Mouse (Mus musculus) layer of hippocampus, postnatal 36 days (tissue): ENCODE data around the gene Mrvi1. TPM values are rescaled to one million over a fixed set of nuclear protein-coding genes. Genes with fewer than 3 reads are reported as not detected.
A peak's percentile ranks its signal among the peaks of the same experiment; 100 is the strongest.

Experiments used
- DNase-seq, 2 experiments: peaks; one replicate each; pipeline ENCODE4 v3.0.0; 2022
- total RNA-seq, 2 experiments: library from RNA; stranded (reverse); gene quantifications; 2 replicates each; pipeline ENCODE4 v1.2.3; 2021

Mrvi1 gene
- total RNA-seq, 2 experiments from 2014 or later: 1.3 to 2.7 TPM

DNA sequence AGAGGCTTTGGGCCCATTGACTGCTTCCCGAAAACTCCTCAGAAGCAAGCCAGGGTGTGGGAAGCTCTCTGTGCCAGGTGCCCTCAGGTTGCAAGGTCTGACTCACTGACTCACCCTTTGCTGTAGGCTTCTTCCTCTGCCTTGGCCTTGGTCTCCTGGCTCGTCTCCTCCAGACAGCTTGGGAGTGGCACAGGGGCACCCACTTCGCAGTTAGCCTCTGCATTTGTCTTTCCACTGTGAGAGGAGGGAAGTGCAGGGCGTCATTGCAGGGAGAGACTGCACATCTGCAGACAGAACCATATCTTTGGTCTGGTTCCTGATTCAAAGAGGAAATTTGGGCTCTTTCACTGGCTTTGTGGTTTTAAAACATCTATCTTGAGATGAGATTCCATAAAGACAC lies 104.2 kb downstream of the Mrvi1 start:
- DNase-seq: no peak

DNA sequence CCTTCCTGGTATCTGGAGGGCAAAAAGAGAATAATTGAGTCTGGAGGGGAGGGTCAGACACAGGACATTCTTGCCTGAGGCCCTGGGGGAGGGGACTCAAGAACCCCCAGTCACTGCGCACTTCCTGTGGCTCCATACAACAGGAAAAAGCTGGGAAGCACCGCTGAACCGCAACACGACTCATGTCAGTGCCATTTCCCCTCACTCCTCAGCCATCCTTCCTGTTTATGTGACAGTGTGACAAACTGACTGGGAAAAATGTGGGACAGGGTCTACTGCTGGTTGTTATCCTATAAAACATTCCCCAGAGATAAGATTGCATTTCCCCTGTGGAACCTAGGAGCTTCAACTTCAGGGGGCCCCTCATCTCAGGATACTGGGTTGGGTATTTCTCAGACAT lies 105.3 kb downstream of the Mrvi1 start:
- no peak for DNase-seq

DNA sequence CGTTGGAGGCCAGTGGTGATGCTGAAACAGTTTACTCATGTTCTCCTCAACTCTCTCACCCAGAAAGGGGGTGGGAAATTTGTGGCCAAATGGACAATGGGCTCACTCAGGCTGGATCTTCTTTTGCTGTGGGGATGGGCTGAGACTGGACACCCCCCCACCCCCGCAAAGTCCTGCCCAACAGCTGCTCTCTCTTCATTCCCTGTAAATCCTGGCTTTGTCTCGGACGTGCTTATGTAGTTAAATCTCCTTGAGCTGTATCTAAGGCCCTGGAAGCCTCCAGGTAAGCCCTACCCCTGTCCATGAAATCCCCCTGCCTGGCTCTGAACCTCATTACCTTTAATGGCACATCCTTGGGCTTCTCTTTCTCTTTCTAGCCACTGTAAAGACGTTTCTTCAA lies 113.5 kb downstream of the Mrvi1 start:
- DNase-seq: no peak

DNA sequence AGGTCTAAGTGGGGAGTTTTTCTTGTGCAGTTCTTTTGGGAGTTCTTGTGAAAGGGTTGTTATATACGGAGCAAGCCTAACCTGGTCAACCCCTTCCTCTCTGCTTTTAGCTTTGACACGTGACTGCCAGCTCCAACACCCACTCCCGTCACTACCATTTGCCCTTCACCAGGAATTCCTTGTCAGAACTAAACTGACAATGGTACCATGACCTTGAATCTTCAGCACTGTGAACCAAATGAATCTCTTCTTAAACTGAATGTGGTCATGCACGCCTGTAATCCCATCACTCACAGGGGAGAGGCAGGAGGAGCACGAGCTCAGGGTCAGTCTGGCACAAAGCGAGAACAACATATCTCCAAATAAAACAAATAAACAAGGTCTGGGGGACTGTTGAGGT lies 115.1 kb downstream of the Mrvi1 start:
- DNase-seq: no peak

DNA sequence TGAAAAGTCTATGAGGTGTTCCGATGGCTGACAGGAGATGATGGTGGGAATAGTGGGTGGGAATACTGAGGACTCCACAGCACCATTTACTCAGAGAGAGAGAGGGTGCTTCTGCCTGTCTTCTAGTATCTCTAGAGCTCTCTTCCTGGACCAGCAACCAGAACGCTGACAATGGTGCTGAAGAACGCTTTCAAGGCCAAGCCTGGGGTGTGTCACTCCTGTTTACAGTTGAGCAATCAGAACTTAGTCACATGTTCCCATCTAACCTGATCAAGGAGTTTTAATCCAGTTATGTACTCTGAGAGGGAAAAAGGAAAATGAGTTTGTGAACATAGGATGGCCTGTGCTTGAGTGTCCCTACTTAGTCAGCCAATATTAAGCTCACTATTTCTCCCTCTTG lies 116.2 kb downstream of the Mrvi1 start:
- DNase-seq: no peak

DNA sequence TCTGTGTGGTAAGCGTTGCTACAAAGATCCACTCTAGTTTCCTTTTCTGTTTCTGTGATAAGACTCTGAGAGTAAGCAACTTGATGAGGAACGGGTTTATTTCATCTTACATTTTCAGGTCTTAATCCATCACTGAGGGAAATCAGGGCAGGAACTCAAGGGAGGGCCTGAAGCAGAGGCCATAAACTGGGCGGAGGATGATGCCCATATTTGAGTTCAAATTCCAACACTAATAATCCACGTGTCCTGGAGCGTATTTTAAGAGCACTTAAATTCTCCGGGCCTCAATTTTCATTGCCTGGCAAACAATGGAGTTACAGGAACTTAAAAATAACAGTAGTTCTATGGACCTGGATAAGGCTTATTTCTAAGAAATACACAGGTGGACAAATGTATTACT lies 116.7 kb downstream of the Mrvi1 start:
- DNase-seq: no peak

DNA sequence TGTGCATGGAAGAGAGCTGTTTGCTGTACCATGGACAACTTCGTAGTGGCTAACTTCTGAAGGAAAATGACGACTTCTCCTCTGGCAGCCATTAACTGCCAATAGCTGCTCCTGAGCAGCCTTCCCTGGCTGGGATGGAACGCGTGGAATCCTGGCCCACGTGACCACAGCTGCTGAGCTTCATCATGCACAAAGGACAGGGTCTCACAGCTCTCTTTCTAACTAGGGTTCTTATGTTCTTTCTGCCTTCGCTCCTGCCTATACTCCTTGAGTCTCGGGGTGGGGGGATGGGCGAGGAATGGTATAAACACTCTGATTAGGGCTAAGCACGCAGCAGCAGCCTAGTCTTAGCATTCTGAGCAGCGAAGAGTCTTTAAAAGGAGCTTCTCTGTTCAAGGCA lies 117.2 kb downstream of the Mrvi1 start:
- DNase-seq: no peak

DNA sequence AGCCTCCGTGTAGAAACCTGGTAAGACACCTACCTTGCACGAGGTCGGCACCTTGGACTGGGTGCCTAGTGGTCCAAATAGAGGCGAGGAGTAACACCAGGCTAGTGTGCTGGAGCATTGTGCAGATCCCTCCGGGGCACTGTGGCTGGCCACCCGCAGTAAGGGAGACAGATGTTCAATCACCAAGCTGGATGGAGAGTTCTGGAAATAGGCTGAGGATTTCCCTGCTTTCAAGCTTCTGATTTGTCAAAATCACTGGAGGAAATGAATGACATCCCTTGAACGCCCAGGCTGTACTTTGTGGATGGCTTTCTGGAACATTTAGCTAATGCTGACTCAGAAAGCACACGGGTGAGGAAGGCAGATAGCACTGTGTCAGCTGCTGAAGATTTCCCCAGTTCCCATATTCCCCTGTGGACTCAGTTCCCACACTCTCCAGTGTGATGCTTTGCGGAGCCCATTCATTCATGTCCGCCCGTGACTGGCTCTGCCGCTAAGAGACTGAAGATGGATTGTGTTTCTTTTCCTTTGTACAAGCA lies 119.4 kb downstream of the Mrvi1 start, which contains the start of gene Lyve1:
TSS of gene Lyve1 (minus strand) at position 489 of the 539 bp plus-strand sequence.
- no peak for DNase-seq

DNA sequence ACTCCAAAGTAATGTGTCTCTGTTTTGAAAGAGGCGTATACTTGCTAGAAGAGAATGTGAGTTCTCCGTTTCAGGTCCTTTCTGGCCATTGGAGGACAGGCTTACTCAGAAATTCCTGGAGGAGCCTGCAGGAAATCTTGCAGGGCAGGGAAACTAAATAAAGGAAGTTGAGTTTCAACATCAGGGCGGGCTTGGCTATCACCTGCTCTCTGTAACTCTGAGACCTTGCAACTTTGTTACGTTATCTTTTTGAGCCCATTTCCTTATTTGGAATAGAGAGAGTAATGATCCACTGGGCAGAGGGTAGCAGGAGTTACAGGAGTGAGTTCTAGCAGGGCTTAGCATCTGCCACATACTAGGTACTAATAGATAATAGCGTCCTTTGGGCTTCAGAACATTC lies 122.1 kb downstream of the Mrvi1 start:
- DNase-seq: no peak

DNA sequence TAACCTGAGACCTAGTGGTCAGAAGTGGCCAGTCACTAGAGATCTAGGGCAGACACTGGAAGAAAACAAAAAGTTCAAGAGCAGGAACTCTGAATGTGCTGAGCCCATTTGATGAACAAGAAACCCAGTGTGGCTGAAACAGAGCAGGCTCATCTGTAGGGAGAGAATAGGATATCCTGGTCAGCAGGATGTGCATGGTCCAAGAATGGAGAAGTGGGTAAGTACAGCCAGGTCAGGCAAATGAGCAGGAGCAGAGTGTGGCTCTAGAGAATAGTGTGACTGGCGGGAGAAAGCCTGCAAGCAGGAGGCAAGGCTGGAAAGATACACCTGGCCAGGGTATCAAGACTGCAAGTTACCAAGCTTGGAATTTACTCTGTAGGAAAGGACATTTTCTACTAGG lies 126.7 kb downstream of the Mrvi1 start:
- no peak for DNase-seq

DNA sequence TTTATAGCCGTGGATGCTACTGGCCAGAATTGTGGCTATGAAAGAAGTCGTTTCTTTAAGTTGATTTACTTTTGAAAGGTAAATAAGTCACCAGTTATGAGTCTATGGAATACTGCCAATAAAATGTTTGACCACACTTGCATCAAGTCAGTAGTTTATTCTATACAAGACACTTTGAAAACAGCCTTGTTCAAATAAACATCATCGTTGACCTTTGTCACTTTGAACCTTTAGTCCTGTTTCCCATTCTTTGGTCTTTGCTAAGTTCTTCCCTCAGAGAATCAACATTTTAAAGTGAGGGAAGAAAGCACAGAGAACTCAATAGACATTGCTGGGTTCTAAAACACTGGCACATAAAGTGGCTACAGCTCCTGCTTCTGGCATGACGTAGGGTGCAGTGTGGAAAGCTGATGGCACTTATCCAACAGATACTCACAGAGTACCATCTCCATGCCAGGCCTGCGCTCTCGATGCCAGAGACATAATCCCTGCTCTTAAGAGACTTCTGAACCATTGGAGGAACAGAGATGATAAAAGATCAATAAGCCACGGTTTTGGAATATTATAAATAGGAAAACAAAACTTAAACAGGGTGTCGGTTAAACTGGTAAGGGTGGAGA lies 127.2 kb downstream of the Mrvi1 start:
- no peak for DNase-seq

DNA sequence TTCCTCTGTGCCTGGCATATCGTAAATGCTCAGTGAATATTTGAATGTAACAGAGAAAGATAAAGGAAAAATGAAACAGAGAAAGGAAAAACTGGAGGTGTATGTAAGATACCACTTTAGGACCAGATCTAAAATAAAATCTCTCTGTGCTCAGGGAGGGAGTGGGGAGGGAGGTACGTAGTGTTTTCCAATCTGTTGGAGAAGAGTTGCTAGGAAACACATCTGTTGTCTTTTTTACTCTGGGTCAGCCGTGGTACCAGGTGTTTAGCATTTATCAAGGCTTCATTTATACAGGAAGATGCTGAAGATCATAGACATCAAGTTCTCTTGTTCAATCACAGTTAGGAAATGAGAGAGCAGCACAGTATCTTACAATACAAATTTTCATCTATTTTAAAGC lies 127.7 kb downstream of the Mrvi1 start:
- no peak for DNase-seq

DNA sequence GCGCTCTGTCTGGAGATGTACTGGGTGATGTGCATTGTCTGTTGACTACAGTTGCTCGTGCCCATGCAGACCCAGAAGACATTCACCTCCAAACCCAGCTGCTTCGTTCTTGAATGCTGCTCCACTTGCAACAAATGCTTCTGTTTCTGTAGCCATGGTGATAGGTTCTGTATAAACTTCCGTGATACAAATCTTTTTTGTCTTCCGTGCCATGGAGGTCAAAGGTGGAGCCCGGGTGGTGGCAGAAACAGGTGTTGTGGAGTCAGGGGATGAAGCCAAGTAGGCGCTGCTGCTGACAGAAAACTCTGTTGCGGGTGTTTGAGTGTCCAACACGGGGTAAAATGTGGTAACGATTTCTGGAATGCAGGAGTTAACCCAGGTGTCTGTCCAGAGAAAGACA lies 128.7 kb downstream of the Mrvi1 start:
- DNase-seq: no peak

DNA sequence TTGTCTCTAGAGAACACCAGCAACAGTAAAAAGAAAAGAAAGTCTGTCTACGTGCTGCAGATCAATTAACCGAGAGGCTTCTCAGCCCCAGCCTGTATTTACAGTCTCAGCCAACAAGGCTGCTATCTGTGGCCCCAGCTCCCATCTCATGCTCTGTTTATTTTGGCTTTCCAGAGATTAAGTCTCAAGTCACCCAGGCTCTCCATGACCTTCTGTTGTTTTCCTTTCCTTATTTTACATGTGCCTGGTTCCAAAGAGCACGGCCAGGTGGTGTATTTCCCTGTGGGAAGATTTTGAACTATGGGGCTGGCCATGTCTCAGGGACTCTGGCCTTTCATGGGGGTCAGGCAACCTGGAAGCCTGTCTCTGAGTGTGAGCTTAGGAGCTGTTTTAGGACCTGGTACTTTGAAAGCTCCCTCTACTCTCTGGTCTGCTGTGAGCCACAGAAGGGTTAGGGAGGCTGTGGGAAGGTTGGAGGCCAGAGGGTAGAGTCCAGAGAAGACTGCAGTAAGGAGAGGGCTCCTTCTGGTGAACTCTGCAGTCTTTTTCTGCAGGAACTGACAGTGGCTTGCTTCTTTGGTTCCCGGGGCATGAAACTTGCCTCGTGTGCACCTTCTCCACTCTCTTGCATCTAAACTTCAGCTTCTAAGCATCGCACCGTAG lies 130.6 kb downstream of the Mrvi1 start:
- no peak for DNase-seq

DNA sequence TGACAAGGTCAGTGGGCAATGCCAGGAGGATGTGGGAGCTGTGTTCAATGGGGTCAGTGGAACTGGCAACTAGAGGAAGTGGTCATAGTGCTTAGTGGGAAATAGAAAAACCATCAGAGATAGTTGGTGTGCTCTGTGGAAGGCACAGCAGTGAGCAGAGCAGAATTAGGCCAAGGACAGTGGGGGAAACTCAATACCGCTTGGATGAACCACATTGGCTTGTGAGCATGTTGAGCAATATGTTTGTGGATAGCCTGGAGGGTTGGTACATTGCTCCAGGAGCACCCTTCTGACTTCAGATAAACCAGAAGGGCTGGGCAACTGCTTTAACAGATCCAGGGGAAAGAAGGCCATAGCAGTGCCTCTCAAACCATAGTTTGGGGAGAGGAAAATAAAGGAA lies 133.9 kb downstream of the Mrvi1 start:
- no peak for DNase-seq

DNA sequence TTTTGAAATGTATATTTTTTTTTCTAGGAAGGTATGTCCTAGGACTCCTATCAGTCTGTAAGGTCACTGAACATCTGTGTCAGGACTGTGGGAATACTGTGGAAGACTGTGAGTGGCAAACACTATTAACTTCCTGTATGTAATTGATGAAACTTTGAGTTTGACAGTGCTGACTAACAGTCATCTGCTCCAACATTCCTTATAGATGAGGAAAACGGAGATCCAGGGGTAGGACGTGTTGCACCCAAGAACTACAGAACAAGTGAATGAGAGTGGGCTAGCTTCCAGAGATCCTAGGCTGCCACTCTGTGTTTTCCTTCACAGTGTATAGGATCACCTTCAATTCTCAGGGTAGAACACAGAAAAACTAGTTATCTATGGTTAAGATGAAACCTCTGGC lies 134.9 kb downstream of the Mrvi1 start:
- no peak for DNase-seq

DNA sequence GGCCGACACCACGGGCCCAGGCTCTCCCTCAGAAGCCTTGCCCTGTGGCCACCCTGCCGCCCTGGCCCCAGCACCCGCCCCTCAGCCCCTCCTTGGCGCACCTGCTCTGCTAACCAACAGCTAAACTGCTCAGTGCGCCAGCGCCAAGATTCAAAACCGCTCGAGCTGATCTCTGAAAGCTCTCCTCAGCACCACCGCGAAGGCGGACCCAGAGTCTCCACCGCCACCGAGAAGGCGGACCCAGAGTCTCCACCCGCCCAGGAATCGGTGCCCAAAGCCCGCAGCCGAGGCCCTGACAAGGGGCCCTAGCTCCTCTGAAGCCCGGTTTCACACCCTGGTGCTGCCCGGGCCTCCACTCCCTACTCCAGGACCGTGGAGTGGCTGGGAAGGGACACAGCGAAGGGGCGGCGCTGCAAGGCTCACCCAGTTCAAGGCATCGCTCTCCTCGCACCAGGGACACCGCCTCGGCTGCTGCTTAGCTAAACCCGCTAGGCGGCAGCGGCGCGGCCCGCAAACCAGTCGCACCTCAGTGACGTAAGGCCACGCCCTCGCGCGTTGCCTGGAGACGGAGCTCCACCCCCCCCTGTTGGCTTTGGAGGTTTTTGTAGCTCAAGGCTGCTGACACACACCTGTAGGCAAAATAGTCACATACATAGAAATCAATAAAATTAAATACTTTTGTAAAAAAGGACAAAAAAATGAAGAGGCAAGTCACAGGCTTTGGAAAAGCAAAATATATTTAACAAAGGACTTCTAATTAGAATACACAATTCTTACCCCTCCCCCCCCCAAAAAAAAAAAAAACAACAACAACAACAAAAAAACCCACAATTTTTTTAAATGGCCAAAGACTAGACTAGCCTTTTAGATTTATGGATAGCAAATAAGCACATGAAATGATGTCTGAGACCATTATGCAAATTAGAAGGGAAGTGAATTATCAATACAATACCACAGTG lies 138.1 kb downstream of the Mrvi1 start, which contains the start of gene Rnf141:
TSS of gene Rnf141 (minus strand) at position 542 of the 959 bp plus-strand sequence.
- DNase-seq: peak; percentile 92

DNA sequence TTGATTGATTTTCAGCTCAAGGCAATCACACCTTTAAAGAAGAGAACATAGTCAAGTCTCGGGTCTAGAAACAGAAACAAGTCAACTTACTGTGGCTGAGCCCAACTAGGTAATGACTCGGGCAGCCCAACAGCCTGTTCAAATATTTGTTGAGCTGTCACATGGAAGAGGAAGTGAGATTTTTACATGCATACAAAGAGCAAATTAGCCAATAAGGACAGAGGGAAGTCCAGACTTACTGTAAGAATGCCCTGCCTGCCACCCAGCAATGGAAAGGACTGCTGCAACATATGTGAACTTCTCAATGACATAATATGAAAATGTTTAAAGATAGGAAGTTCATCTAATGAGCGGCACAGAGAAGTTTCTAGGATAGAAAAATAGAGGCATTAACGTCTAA lies 141.9 kb downstream of the Mrvi1 start:
- DNase-seq: no peak

DNA sequence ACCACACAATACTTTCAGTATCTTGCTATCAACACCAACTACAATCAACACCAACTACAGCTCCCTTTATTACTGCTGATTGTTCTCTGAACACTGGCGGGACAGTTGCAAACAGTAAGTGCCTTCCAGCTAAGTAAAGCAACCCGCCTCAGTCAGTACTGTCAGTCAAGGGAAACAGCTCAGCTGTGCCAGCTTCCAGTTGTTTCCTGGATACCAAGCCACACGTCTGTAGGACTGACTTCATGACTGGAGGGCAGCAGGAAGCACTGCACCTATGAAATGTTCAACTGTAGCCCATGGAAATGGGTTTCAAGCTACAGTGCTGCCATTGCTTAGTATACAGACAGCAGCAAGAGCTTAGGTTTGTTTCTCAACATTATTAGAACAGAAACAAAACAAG lies 147.7 kb downstream of the Mrvi1 start:
- no peak for DNase-seq

DNA sequence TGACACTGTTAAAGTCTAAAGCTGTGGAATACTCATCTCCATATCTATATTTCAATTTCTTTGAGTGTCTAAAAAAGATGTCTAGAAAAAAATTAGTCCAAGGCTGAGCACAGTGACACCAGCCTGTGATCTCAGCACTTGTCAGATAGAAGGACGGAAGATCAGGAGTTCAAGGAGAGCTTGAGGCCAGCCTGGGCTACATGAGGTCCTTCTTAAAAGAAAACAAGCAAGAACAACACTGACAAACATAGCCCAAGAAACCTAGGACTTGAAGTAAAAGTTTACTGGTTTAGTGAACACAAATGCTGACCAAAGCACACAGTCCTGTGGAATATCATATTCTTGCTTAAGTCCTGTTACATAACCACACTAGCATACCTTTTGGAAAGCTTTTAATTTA lies 148.2 kb downstream of the Mrvi1 start:
- DNase-seq: no peak

DNA sequence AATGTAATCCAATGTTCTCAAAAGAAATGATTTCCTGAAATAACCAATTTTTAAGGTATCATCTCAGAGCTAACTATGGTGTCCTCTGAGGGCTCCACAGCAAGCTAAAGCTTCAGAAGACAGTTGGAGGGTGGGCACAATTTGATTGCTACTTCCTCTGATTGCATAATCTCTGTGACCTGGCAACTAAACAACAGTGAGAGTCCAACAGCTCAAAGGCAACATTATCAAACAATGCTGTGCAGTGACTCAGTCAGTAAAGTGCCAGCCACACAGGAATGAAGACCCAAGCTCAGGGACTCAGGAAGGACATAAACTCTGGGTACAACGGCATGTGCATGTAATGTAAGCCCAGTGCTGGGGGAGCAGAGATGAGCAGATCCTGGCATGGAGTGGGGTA lies 149.2 kb downstream of the Mrvi1 start:
- DNase-seq: no peak

DNA sequence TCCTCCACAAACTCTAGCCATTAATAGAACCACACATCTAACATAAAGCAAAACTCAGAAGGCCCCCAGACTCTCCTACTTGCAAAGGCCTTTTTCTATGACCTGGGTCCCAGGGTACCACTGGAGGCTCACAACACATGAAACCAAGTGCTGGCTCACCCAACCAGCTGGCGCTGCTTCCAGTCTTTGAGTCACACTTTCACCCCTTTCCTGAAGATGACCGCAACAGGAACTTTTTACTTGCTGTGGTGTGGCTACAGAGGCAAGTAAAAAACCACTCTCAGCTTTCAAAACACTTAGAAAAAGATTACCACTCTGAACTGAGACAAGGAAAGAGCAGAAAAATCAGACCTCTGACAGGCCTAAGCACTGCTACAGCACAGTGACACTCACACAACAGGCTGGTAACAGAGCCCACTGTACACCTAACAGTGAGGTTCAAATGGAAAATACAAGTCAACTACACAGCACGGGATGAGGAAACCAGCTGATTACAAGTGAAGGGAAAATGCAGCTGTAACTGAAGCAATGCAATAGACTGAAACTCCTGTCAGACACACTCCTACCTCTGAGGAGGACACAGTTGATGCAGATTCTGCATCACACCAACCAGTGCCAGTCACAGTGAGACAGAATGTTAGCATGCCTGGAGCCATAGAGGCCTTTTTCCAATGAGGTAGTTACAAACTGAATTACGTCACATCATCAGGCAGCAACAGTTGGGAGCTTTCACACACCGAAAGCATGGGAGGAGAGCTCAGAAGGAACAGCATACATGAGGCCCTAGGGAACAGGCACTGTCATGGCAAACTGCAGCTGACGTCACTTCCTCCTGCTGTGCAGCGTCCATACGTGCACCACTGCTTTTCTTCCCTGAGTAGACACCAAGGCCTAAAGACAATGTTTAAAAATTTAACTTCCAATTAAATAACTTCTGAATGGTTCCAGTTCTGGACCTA lies 158.0 kb downstream of the Mrvi1 start:
- DNase-seq: no peak
